Mouse (Mus musculus): ENCODE measurements around the gene Vmn2r30. TPM values are rescaled to one million over a fixed set of nuclear protein-coding genes. Genes with fewer than 3 reads are reported as not detected.
"Not testable (repeated sequence)": the region's sequence is repeated elsewhere in the genome, so short reads cannot be mapped to it uniquely, and the experiment has no call there.

Gene Vmn2r30
- total RNA-seq (2021): under 1 TPM; 0.10 to 0.15 TPM

- intact Hi-C loops (cut with DNase I): not testable (repeated sequence)
Measured at GRCm38 (mm10) chr7:7337509-7337908, at the start of gene Vmn2r30. Gene Vmn2r30 (minus strand): TSS chr7:7337609.

GRCm38 (mm10) chr7:7374431-7374830 lies 37.0 kb upstream of the Vmn2r30 start, which contains the start of gene Gm45783:
Gene Gm45783 (minus strand): TSS chr7:7374573.
- intact Hi-C loops (cut with DNase I); DNase-seq (ENCODE audit: extremely low spot score in 1 of 2, low spot score in 2 of 2): not testable (repeated sequence)

More at GRCm38 (mm10) chr7:7337509-7337908, at the start of gene Vmn2r30:
- not testable (repeated sequence) for DNase-seq (ENCODE audit: extremely low spot score in 1 of 2, low spot score in 2 of 2)

- intact Hi-C loops (cut with DNase I): no loop called here
- DNase-seq (ENCODE audit: extremely low spot score in 1 of 2, low spot score in 2 of 2): peak; percentile 34 to 46
Measured at GRCm38 (mm10) chr7:7295595-7295994, 41.8 kb downstream of the Vmn2r30 start.

- intact Hi-C loops (cut with DNase I): loop anchor here (10.0 kb wide), 2 partner anchors 337 to 857 kb away; no protein-coding TSS in a partner anchor
- DNase-seq (ENCODE audit: extremely low spot score in 1 of 2, low spot score in 2 of 2): no peak
Measured at GRCm38 (mm10) chr7:7281383-7281782, 56.0 kb downstream of the Vmn2r30 start.

- DNase-seq (ENCODE audit: extremely low spot score in 1 of 2, low spot score in 2 of 2): peak; percentile 88 to 92
- intact Hi-C loops (cut with DNase I): loop anchor here (5.0 kb wide), 1 partner anchor 691 kb away; no protein-coding TSS in a partner anchor
Measured at GRCm38 (mm10) chr7:7277966-7278567, 59.3 kb downstream of the Vmn2r30 start, which contains the start of gene Gm45844. Gene Gm45844 (minus strand): TSS chr7:7278289.

GRCm38 (mm10) chr7:7277556-7277955 lies 59.9 kb downstream of the Vmn2r30 start:
- peak in 1 of 2 experiments; percentile 57 for DNase-seq (ENCODE audit: extremely low spot score in 1 of 2, low spot score in 2 of 2)
- intact Hi-C loops (cut with DNase I): loop anchor here (5.0 kb wide), 1 partner anchor 690 kb away; no protein-coding TSS in a partner anchor

Small RNA genes lying within 50 kb of the gene (microRNA-seq; reads per million reads assigned to microRNA genes)
- 11.8 reads per million, percentile 33 among the genes with 10 or more reads in this experiment for gene Mir5620

Other genes starting within 250 kb of the Vmn2r30 start
- gene Zfp954, start 216.1 kb downstream of the Vmn2r30 start, total RNA-seq (2021): 10 to 100 TPM; 11.9 to 12.0 TPM
- gene Zfp773, start 200.9 kb downstream of the Vmn2r30 start, total RNA-seq (2021): 1 to 10 TPM; 1.8 to 2.7 TPM
- 1 to 10 TPM; 5.8 to 6.3 TPM for gene Zfp418, start 166.3 kb downstream of the Vmn2r30 start, total RNA-seq (2021)
- 1 to 10 TPM; 8.7 to 9.2 TPM for gene Zfp772, start 127.6 kb downstream of the Vmn2r30 start, total RNA-seq (2021)
- 1 to 10 TPM; 2.0 to 2.2 TPM for gene Vmn2r29, start 90.3 kb downstream of the Vmn2r30 start, total RNA-seq (2021)
- 10 to 100 TPM; 12.3 to 13.5 TPM for gene Gm45844, start 59.3 kb downstream of the Vmn2r30 start, total RNA-seq (2021)
- gene Clcn4, start 36.8 kb downstream of the Vmn2r30 start, total RNA-seq (2021): 100 to 1,000 TPM; 171 to 174 TPM
- gene Gm45783, start 37.0 kb upstream of the Vmn2r30 start, total RNA-seq (2021): not detected
- gene Vmn2r31, start 62.1 kb upstream of the Vmn2r30 start, total RNA-seq (2021): not detected
- gene Vmn2r32, start 142.4 kb upstream of the Vmn2r30 start, total RNA-seq (2021): not detected
- gene Vmn2r33, start 229.2 kb upstream of the Vmn2r30 start, total RNA-seq (2021): not detected

All from left cerebral cortex, postnatal 10 days (tissue).